Mouse (Mus musculus) mature B cell (primary cell): ENCODE data around the gene Hoxd12.

Source experiments
- in situ Hi-C: fragments of 300-500 bp; cut with MboI; formaldehyde crosslinking; loops from 2 replicates; pipeline ENCODE4 v1.14.3; 2019

Hoxd12 gene

DNA sequence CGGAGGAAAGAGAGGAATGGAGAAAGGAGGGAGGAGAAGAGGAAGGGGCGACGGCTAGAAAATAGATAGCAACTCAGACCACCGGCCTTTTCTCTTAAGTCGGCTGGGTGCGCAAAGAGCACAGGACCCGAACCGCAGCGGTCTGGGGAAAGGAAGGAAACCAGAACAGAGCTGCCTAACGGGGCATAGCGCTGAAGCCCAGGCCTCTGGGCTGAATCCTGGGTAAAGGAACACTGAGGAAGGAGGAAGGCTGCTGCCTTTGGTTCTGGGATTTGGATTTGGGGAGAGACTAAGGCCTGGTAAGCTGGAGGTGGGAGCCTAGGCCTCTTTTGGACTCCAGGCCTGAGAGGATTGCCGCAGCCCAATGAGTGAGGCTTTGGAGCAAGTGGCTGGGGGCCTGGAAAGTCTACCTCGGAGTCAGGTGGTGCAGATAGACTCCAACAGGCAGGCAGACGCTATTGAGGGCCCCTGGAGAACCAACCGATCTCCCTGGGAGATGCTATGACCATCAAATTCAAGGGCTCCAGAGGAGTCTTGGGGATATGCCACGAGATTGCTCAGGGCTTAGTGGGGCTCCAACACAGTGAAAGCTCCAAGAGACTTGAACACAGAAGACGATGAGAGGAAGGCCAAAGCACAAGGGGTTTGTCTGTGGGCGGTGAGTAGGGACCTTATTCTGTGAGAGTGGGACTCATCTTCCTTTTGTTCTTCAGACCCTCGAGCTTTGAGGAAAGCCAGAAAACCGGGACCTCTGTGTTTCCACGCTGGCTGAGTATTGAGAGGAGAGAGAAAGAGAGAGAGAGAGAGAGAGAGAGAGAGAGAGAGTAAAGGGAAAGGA is 6.0 kb downstream of the Hoxd12 start:
- in situ Hi-C loops: no loop called here

DNA sequence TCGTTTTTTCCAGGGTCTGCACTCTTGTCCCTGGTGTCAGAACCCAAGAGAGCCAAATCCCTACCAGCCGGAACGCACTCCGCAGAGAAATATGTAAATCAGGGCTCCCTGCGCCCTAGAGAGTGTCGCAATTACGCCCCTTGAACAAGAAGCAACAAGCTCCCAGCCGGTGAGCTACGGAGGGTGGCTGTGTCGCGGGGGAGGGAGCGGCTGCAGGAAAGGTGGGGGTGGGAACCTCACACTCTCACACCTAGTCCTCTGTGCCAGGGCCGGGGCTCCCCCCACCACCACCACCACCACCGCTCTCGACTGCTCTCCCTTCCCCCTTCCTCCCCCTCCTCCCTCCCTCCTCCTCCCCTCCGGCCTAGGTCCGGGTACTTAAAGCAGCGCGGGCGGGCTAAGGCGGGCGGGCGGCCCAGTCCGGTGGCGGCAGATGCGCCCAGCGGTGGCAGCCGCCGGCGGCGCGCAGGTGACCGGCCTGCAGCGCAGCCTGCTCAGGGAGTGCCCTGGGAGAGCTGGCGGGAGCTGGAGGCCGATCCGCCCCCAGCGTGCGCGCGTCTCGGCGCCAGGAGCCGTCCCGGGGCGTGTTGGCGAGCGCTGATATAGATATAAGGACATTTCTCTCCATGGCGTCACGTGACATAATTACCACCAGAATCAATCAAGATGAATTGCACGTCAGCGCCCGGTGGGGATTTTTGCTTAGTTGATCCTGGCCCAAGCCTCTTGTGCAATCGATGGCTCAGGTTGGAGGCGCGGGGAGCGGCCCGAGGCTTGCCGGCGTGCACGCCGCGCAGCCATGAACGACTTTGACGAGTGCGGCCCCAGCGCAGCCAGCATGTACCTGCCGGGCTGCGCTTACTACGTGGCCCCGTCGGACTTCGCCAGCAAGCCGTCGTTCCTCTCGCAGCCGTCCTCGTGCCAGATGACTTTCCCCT is 7.0 kb downstream of the Hoxd12 start:
- in situ Hi-C loops: no loop called here

- in situ Hi-C loops: no loop called here
These were observed 8.0 kb downstream of the Hoxd12 start for GRCm38 (mm10) chr2:74682796-74683195.

GRCm38 (mm10) chr2:74683471-74683951 is 8.7 kb downstream of the Hoxd12 start:
- in situ Hi-C loops: no loop called here

- in situ Hi-C loops: no loop called here
These were observed 9.3 kb downstream of the Hoxd12 start for GRCm38 (mm10) chr2:74684106-74684505.

GRCm38 (mm10) chr2:74685059-74685603 is 10.3 kb downstream of the Hoxd12 start:
- in situ Hi-C loops: no loop called here

GRCm38 (mm10) chr2:74686301-74686987 is 11.6 kb downstream of the Hoxd12 start:
- in situ Hi-C loops: no loop called here

DNA sequence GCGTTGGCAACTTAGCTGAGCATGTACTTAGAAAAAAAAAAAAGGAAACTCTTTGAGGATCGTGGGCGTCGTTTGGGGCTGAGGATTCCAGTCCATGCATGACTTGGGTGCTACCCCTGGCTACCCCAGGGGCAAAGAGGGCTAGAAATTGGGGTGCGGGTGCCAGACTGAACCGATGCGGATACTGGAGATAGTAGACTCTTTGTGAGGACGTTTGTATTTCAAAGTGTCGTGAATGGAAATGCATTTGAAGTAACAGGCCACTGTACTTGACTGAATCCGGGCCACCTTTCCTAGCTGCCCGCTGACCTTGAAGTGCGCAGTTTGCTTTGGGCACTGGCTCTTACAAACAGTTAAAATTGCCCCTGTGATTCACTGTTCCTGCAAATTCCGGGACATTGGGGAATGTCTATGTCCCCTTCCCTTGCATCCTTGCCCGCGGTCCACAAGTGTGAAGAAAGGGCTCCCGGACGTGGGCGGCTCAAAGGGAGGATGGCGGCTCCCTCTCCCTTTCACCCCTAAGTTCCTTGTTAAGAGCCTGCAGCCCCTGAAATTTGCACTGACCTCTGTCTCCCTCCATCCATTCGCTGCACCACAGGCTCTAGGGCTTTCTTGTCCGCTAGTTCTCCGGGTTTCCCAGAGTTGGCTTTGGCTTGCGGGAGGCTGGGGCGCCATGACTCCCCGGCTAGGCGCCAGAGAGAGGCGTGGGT is 12.3 kb downstream of the Hoxd12 start:
- in situ Hi-C loops: no loop called here

GRCm38 (mm10) chr2:74687698-74688555 is 13.1 kb downstream of the Hoxd12 start:
- in situ Hi-C loops: no loop called here

GRCm38 (mm10) chr2:74688795-74689573 is 14.2 kb downstream of the Hoxd12 start:
- in situ Hi-C loops: no loop called here

GRCm38 (mm10) chr2:74689574-74690337 is 14.9 kb downstream of the Hoxd12 start:
- in situ Hi-C loops: no loop called here

DNA sequence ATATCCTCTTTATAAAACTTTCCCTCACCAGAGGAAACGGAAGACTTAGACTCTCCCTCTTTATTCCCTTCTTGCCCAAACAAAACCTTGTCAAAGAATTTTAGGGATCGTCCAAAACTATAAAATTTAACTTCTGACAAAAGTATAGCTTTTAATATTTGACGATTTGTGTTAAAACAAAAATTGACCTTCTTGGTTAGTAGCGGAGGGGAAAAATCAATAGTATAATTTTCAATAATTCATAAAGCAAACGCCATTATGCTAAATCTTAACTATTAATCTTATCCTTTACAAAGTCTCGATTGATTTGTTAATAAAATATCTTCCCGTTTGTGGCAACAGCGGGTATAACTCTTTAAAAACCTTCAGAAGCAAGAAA is 15.5 kb downstream of the Hoxd12 start:
- in situ Hi-C loops: no loop called here

DNA sequence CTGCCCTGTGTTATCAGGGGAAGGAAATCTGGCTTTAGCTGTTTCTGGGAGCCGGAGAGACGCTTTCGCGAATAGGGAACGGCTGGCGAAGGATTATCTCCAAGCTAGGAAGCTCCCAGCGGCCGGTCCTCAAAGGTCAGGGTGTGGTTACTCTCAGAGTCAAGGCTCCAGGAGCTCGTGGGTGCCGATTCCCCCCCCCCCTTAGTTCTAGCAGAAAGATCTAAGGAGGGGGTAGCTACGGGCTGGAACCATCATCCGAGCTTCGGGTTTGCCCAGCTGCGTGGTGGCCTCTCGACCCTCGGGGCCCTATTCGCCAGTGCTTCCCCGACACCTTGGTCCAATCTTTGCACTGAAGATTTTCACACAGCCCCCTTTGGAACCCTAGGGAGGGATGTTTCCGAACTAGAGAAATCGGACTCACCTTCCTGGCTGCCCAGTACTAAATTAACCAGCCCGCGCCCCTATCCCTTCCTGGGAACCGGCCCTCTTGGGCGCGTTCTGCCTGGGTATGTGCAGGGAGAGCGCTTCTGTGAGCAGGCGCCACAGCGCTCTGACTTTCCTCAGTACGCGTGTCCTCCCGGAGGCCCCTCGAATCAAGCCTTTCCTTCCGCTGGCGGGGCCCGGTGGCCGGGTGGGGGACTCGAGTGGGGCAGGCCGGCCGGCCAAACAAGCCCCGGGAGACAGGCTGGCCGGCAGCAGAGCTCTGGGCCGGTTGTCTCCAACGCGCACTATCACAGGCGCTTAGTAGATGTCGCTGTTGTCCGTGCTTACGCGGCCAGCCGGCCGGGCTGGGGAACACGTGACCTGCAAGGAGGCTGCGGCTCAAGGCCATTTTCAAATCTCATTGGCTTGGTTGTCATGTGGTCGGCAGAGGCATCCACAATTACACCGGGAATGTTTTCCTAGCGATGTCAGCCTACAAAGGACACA is 16.5 kb downstream of the Hoxd12 start, which contains the start of gene Hoxd10:
Gene Hoxd10 (plus strand): TSS at position 903 of the 930 bp plus-strand sequence.
- in situ Hi-C loops: no loop called here

DNA sequence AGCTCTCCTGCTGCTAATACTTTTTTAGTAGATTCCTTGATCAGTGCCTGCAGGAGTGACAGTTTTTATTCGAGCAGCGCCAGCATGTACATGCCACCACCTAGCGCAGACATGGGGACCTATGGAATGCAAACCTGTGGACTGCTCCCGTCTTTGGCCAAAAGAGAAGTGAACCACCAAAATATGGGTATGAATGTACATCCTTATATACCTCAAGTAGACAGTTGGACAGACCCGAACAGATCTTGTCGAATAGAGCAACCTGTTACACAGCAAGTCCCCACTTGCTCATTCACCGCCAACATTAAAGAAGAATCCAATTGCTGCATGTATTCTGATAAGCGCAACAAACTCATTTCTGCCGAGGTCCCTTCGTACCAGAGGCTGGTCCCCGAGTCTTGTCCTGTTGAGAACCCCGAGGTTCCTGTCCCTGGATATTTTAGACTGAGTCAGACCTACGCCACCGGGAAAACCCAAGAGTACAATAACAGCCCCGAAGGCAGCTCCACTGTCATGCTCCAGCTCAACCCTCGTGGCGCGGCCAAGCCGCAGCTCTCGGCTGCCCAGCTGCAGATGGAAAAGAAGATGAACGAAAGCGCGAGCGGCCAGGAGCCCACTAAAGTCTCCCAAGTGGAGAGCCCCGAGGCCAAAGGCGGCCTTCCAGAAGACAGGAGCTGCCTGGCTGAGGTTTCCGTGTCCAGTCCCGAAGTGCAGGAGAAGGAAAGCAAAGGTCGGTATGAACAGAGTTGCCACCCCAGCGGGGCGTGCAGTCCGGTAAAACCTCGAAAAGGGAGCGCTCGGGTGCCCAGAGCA is 17.4 kb downstream of the Hoxd12 start:
- in situ Hi-C loops: no loop called here

- in situ Hi-C loops: no loop called here
These were observed 18.1 kb downstream of the Hoxd12 start for GRCm38 (mm10) chr2:74692808-74693431.

- in situ Hi-C loops: no loop called here
These were observed 18.6 kb downstream of the Hoxd12 start for GRCm38 (mm10) chr2:74693432-74693827.
